Mouse (Mus musculus) liver, postnatal 0 days (tissue): ENCODE results near the gene Glyr1. TPM values are rescaled to one million over a fixed set of nuclear protein-coding genes. Genes with fewer than 3 reads are reported as not detected.

Source experiments
- ATAC-seq: fragments of 200-750 bp; cut with Nextera tagmentation; 2 replicates; pipeline ENCODE4 v1.8.0; 2017; ENCODE audit warnings: mild to moderate bottlenecking, moderate library complexity
- DNase-seq: peaks from one replicate; pipeline ENCODE4 v3.0.0-alpha.2; 2016
- H3K27ac ChIP-seq: fragments of 300-500 bp; sonication (generic); 2 replicates; pipeline ENCODE4 v1.5.1; 2014; ENCODE audit warnings: antibody characterized with exemption, moderate library complexity, mild to moderate bottlenecking, low read depth
- H3K27me3 ChIP-seq: fragments of 300-500 bp; sonication (generic); 2 replicates; pipeline ENCODE4 v1.6.1; 2014; ENCODE audit warnings: low read length, control low read depth, mixed read lengths; ENCODE audit not compliant: insufficient read depth
- H3K36me3 ChIP-seq: fragments of 300-500 bp; sonication (generic); replicated peaks from 2 replicates; pipeline ENCODE4 v1.6.1; 2014; ENCODE audit warnings: mild to moderate bottlenecking, control low read depth, low read length, moderate library complexity, mixed read lengths; ENCODE audit not compliant: insufficient read depth
- H3K4me1 ChIP-seq: fragments of 300-500 bp; sonication (generic); 2 replicates; pipeline ENCODE4 v1.6.1; 2014; ENCODE audit warnings: antibody characterized with exemption, mild to moderate bottlenecking, control low read depth; ENCODE audit not compliant: insufficient read depth
- H3K4me2 ChIP-seq: fragments of 300-500 bp; sonication (generic); 2 replicates; pipeline ENCODE4 v1.6.1; 2014; ENCODE audit warnings: low read depth, mild to moderate bottlenecking, low read length, moderate library complexity, mixed read lengths
- H3K4me3 ChIP-seq: fragments of 300-500 bp; sonication (generic); 2 replicates; pipeline ENCODE4 v1.5.1; 2014; ENCODE audit warnings: low read depth, low read length
- H3K9ac ChIP-seq: fragments of 300-500 bp; sonication (generic); replicated peaks from 2 replicates; pipeline ENCODE4 v1.6.1; 2014; ENCODE audit warnings: mild to moderate bottlenecking, moderate library complexity
- H3K9me3 ChIP-seq: fragments of 300-500 bp; sonication (generic); 2 replicates; pipeline ENCODE4 v1.6.1; 2016; ENCODE audit warnings: mild to moderate bottlenecking, control low read depth, low read length, mixed read lengths
- CTCF ChIP-seq: sonication (generic); IDR thresholded peaks from 2 replicates; pipeline ENCODE4 v1.5.1; 2016; ENCODE audit warnings: antibody characterized with exemption, low read depth
- EP300 ChIP-seq: IDR thresholded peaks from 2 replicates; pipeline ENCODE4 v1.6.1; 2016; ENCODE audit warnings: antibody characterized with exemption, low read depth, mild to moderate bottlenecking
- WGBS: fragments of 180-500 bp; shearing (Covaris S2); extraction: QIAGEN DNeasy Blood & Tissue Kit; methylation state at CpG from one replicate; pipeline ENCODE4 v1.1.7; 2014; ENCODE audit not compliant: insufficient replicate concordance; 5-methylcytosine and 5-hydroxymethylcytosine counted together
- polyA plus RNA-seq: library from polyadenylated mRNA; unstranded; fragments of >200 nt; fragmentation: Nextera tagmentation; extraction: Ambion mirVana; gene quantifications from 2 replicates; pipeline ENCODE4 v1.2.1, GENCODE M21; 2015

Glyr1 gene
- polyA plus RNA-seq, 1 experiment from 2014 or later: 35.7 TPM

DNA sequence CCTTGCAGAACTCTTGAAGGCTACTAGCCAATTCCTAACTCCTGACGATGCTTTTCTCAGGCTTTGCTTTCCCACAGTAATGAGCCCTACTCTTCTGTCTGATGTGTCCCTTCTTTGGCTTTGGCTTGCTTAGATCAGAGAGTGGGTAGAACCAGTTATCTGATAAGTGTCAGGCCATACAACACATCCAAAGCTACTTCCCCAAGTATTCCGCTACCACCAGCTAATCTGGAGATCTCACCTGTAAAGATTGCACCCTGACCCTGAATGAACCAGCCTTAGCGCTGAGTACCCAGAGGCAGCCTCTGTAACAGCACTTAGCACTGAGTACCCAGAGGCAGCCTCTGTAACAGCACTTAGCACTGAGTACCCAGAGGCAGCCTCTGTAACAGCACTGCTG is 4.3 kb downstream of the Glyr1 start:
- Histone ChIP-seq H3K4me3 (no peak overlapping the region), H3K4me1 (peaks cover 15% of the 10 kb centered on the region), H3K9me3 (no peaks in the 10 kb centered on the region), H3K9ac (no peak overlapping the region), H3K4me2 (no peak overlapping the region), H3K27ac (no peak overlapping the region), H3K27me3 (no peaks in the 10 kb centered on the region), H3K36me3 (peaks cover 64% of the 10 kb centered on the region)
- DNase-seq (no peak), ATAC-seq (no peak)
- no peak for TF ChIP-seq EP300
- WGBS: 92% methylated on average over 3 of the region's 3 CpGs

DNA sequence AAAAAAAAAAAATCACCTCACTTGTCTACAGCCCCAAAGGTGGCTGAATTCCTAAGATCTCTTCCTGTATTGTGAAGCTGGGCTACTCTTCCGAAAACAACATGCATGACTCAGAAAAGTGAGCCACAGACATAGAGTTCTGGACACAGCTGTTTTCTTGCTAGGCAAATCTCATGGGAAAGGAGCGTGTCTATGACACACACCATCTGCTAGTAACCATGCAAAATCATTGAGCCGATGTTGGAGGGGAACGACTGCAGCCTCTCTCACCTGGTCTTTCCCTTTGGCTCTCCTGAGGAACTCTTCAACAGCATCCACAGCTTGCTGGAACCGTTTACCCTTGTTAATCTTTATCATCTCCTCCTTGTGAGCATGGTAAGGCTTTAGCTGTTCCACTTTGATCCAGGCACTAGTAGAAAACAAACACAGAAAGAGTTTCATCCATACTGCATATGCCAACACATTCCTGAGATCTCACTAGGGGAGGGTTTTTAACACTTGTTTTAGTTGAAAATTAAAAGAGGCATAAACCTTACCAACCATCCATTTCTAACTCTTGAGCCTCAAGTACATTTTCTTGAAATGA is 12.9 kb downstream of the Glyr1 start:
- Histone ChIP-seq H3K9ac (no peak overlapping the region), H3K4me3 (no peak overlapping the region), H3K27me3 (no peaks in the 10 kb centered on the region), H3K4me1 (no peaks in the 10 kb centered on the region), H3K27ac (no peak overlapping the region), H3K36me3 (peaks cover 93% of the 10 kb centered on the region), H3K4me2 (no peak overlapping the region), H3K9me3 (no peaks in the 10 kb centered on the region)
- TF ChIP-seq EP300: no peak
- no peak for TF ChIP-seq CTCF
- no peak for ATAC-seq
- WGBS: 82% methylated on average over 5 of the region's 5 CpGs
- no peak for DNase-seq

DNA sequence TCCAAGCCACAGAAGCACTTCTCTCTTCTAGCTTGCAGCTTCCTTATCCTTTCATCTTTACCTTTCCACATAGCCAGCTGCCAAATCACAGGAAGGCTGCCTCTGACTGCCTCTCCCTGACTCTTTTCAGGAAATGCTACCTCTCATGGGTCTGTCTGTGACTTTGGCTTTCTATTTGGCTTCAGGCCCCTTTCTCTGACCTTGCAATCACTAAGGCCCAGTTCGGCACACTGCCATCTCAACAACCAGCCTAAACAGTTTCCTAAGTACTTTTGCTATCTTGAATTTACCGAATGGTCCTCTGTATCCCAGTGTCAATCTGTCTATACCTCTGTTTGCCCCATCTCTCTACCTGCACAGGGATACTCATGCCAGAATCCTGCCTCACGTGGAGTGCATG is 14.1 kb downstream of the Glyr1 start:
- DNase-seq (no peak), ATAC-seq (no peak)
- Histone ChIP-seq H3K4me3 (no peak overlapping the region), H3K4me2 (no peak overlapping the region), H3K27me3 (no peaks in the 10 kb centered on the region), H3K36me3 (peaks cover 92% of the 10 kb centered on the region), H3K9ac (no peak overlapping the region), H3K9me3 (no peaks in the 10 kb centered on the region), H3K4me1 (no peaks in the 10 kb centered on the region), H3K27ac (no peak overlapping the region)
- TF ChIP-seq CTCF: no peak
- TF ChIP-seq EP300: no peak
- 95% methylated on average over 3 of the region's 3 CpGs for WGBS

DNA sequence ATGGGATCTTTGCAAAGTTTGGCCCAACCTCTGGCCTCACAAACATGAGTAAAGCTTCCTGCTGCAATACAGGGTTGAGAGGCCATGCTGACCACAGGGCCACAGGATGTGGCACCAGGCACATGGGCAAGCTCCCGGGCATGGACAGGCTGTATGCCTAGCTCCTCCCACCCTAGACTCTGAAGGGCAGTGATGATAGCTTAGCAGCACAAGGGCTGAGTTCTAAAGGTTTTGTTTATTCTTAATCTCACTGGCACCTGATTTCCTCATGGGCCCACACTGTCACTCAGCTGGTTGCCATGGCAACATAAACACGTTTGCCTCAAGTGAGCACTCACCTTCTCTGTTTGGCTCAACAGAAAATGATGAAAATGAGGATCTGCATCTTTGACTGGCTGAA is 19.8 kb downstream of the Glyr1 start:
- peak; percentile 91 for ATAC-seq
- TF ChIP-seq EP300: no peak
- no peak for TF ChIP-seq CTCF
- H3K4me1 ChIP-seq: no peaks in the 10 kb centered on the region
- no peak overlapping the region for H3K4me2 ChIP-seq
- peaks cover 88% of the 10 kb centered on the region for H3K36me3 ChIP-seq
- WGBS: 27% methylated on average over 2 of the region's 2 CpGs
- no peak overlapping the region for H3K9ac ChIP-seq
- H3K4me3 ChIP-seq: no peak overlapping the region
- peak overlapping the region; percentile 48; the same call in 1 of the 2 replicates for H3K27ac ChIP-seq
- peak; percentile 53 for DNase-seq
- no peaks in the 10 kb centered on the region for H3K27me3 ChIP-seq
- no peaks in the 10 kb centered on the region for H3K9me3 ChIP-seq

DNA sequence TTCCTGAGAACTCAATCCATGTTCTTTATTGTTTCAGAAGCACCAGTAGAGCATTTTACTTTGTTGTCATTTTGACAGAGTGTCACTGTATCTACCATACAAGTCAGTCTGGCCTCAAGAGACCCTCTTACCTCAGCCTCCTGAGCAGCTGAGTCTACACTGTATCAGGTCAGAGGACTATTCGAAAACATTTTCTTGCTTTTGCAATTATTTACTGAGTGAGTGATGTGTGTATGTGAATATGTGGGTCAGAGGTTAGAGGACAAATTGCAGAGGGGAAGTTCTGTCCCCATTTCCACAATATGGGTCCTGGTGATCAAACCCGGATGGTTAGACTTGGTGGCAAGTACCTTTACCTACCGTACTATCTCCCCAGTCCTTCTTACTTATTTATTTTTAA is 25.6 kb downstream of the Glyr1 start:
- peak; percentile 94 for ATAC-seq
- DNase-seq: no peak
- H3K4me3 ChIP-seq: no peak overlapping the region
- H3K4me2 ChIP-seq: no peak overlapping the region
- no peaks in the 10 kb centered on the region for H3K27me3 ChIP-seq
- no peaks in the 10 kb centered on the region for H3K4me1 ChIP-seq
- WGBS: 86% methylated on average over 3 of the region's 3 CpGs
- H3K36me3 ChIP-seq: peaks cover 86% of the 10 kb centered on the region
- no peaks in the 10 kb centered on the region for H3K9me3 ChIP-seq
- H3K9ac ChIP-seq: no peak overlapping the region
- TF ChIP-seq CTCF: no peak
- TF ChIP-seq EP300: no peak
- peak overlapping the region; percentile 50; the same call in 1 of the 2 replicates for H3K27ac ChIP-seq

DNA sequence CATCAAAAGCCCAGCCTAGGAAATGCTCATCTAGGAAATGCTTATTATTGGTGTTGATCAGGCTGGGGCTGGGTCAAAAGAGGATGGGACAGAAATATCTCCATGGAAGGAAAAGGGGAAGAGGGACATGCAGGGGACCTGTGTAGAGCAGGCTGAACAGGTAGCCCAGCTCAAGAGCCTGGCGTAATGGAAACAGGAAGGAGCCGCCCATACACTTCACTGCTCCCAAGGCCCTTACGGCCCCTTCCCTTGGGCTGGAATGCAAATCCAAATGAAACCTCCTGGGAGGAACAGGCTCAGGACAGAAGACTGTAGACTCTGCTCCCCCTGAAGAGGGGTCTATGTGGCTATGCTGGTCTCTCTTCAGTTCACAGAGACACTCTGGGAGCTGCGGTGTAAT is 35.1 kb downstream of the Glyr1 start:
- H3K4me1 ChIP-seq: peaks cover 32% of the 10 kb centered on the region
- no peaks in the 10 kb centered on the region for H3K27me3 ChIP-seq
- H3K9me3 ChIP-seq: no peaks in the 10 kb centered on the region
- DNase-seq (no peak), ATAC-seq (no peak)
- H3K27ac ChIP-seq: no peak overlapping the region
- no peak overlapping the region for H3K9ac ChIP-seq
- no peak overlapping the region for H3K4me2 ChIP-seq
- 86% methylated on average over 4 of the region's 4 CpGs for WGBS
- peaks cover 54% of the 10 kb centered on the region for H3K36me3 ChIP-seq
- no peak for TF ChIP-seq EP300
- no peak for TF ChIP-seq CTCF
- no peak overlapping the region for H3K4me3 ChIP-seq
